Mouse (Mus musculus) hindbrain, embryonic 13.5 days (tissue): ENCODE data around the gene Suz12. TPM values are rescaled to one million over a fixed set of nuclear protein-coding genes. Genes with fewer than 3 reads are reported as not detected.
"Not testable (repeated sequence)": the region's sequence is repeated elsewhere in the genome, so short reads cannot be mapped to it uniquely, and the experiment has no call there.

ENCODE experiments used
- ATAC-seq: fragments of 200-750 bp; cut with Nextera tagmentation; 2 replicates; pipeline ENCODE4 v1.8.0; 2017; ENCODE audit warnings: moderate TSS enrichment; ENCODE audit not compliant: low FRiP score
- H3K27ac ChIP-seq: fragments of 300-500 bp; sonication (generic); 2 replicates; pipeline ENCODE4 v1.5.1; 2015; ENCODE audit warnings: inconsistent platforms, mild to moderate bottlenecking, moderate library complexity
- H3K27me3 ChIP-seq: fragments of 300-500 bp; sonication (generic); 2 replicates; pipeline ENCODE4 v1.6.1; 2015; ENCODE audit warnings: mild to moderate bottlenecking, inconsistent platforms
- H3K36me3 ChIP-seq: fragments of 300-500 bp; sonication (generic); 2 replicates; pipeline ENCODE4 v1.6.1; 2015; ENCODE audit warnings: mild to moderate bottlenecking, inconsistent platforms
- H3K4me1 ChIP-seq: fragments of 300-500 bp; sonication (generic); replicated peaks from 2 replicates; pipeline ENCODE4 v1.6.1; 2015; ENCODE audit warnings: inconsistent platforms
- H3K4me2 ChIP-seq: fragments of 300-500 bp; sonication (generic); 2 replicates; pipeline ENCODE4 v1.6.1; 2015; ENCODE audit warnings: inconsistent platforms, mild to moderate bottlenecking, moderate library complexity
- H3K4me3 ChIP-seq: fragments of 300-500 bp; sonication (generic); 2 replicates; pipeline ENCODE4 v1.5.1; 2015; ENCODE audit warnings: mild to moderate bottlenecking, inconsistent platforms
- H3K9ac ChIP-seq: fragments of 300-500 bp; sonication (generic); 2 replicates; pipeline ENCODE4 v1.6.1; 2015; ENCODE audit warnings: mild to moderate bottlenecking, inconsistent platforms
- H3K9me3 ChIP-seq: fragments of 300-500 bp; sonication (generic); 2 replicates; pipeline ENCODE4 v1.6.1; 2016; ENCODE audit warnings: inconsistent platforms
- WGBS: fragments of 180-500 bp; shearing (Covaris S2); methylation state at CpG from one replicate; pipeline ENCODE4 v1.1.7; 2015; 5-methylcytosine and 5-hydroxymethylcytosine counted together
- polyA plus RNA-seq: library from polyadenylated mRNA; unstranded; fragments of >200 nt; fragmentation: Nextera tagmentation; extraction: Ambion mirVana; gene quantifications from 2 replicates; pipeline ENCODE4 v1.2.1, GENCODE M21; 2015

The Suz12 gene
- polyA plus RNA-seq, 1 experiment from 2014 or later, result 16.9 TPM

GRCm38 (mm10) chr11:79994271-79994988 is 1.5 kb downstream of the Suz12 start:
- Histone ChIP-seq H3K27me3 (no peaks in the 10 kb centered on the region), H3K4me3 (peak overlapping the region; percentile 98), H3K27ac (no peak overlapping the region), H3K9ac (peak overlapping the region; percentile 94), H3K36me3 (peaks cover 14% of the 10 kb centered on the region), H3K4me2 (peak overlapping the region; percentile 76), H3K4me1 (peaks cover 11% of the 10 kb centered on the region), H3K9me3 (no peaks in the 10 kb centered on the region)
- 5% methylated on average over 7 of the region's 7 CpGs for WGBS
- no peak for ATAC-seq

GRCm38 (mm10) chr11:80016533-80016932 is 23.6 kb downstream of the Suz12 start:
- 95% methylated on average over 4 of the region's 5 CpGs for WGBS
- not testable (repeated sequence) for H3K9me3 ChIP-seq, H3K4me2 ChIP-seq, H3K27me3 ChIP-seq, ATAC-seq, H3K4me3 ChIP-seq, H3K9ac ChIP-seq, H3K27ac ChIP-seq, H3K4me1 ChIP-seq
- peaks cover 67% of the 10 kb centered on the region for H3K36me3 ChIP-seq

GRCm38 (mm10) chr11:80019792-80020191 is 26.9 kb downstream of the Suz12 start:
- H3K9ac ChIP-seq, result no peak overlapping the region
- peaks cover 69% of the 10 kb centered on the region for H3K36me3 ChIP-seq
- no peak overlapping the region for H3K4me2 ChIP-seq
- H3K4me1 ChIP-seq, result no peaks in the 10 kb centered on the region
- H3K27me3 ChIP-seq, result no peaks in the 10 kb centered on the region
- H3K9me3 ChIP-seq, result no peaks in the 10 kb centered on the region
- no peak for ATAC-seq
- H3K4me3 ChIP-seq, result no peak overlapping the region
- H3K27ac ChIP-seq, result no peak overlapping the region
- WGBS, result 97% methylated on average over 1 of the region's 1 CpGs

GRCm38 (mm10) chr11:80021306-80021705 is 28.4 kb downstream of the Suz12 start:
- WGBS, result 89% methylated on average over 4 of the region's 4 CpGs

GRCm38 (mm10) chr11:80037495-80037894 is 44.6 kb downstream of the Suz12 start:
- no peak overlapping the region for H3K4me3 ChIP-seq
- no peak overlapping the region for H3K9ac ChIP-seq
- no peaks in the 10 kb centered on the region for H3K27me3 ChIP-seq
- no peak for ATAC-seq
- H3K36me3 ChIP-seq, result peaks cover 28% of the 10 kb centered on the region
- WGBS, result 79% methylated on average over 8 of the region's 8 CpGs
- no peak overlapping the region for H3K4me2 ChIP-seq
- H3K4me1 ChIP-seq, result no peaks in the 10 kb centered on the region
- no peaks in the 10 kb centered on the region for H3K9me3 ChIP-seq
- no peak overlapping the region for H3K27ac ChIP-seq

More at GRCm38 (mm10) chr11:80021306-80021705, 28.4 kb downstream of the Suz12 start:
- Histone ChIP-seq H3K27ac (no peak overlapping the region), H3K27me3 (no peaks in the 10 kb centered on the region), H3K9me3 (no peaks in the 10 kb centered on the region), H3K9ac (no peak overlapping the region), H3K4me2 (no peak overlapping the region), H3K4me3 (no peak overlapping the region), H3K4me1 (no peaks in the 10 kb centered on the region), H3K36me3 (peaks cover 72% of the 10 kb centered on the region)
- ATAC-seq, result no peak

GRCm38 (mm10) chr11:80042615-80043418 is 49.9 kb downstream of the Suz12 start:
- Histone ChIP-seq H3K4me1 (no peaks in the 10 kb centered on the region), H3K36me3 (peaks cover 5% of the 10 kb centered on the region), H3K27ac (no peak overlapping the region), H3K27me3 (no peaks in the 10 kb centered on the region), H3K4me3 (no peak overlapping the region), H3K9ac (no peak overlapping the region), H3K4me2 (no peak overlapping the region), H3K9me3 (no peaks in the 10 kb centered on the region)
- 52% methylated on average over 10 of the region's 10 CpGs for WGBS
- ATAC-seq, result no peak

- no peak overlapping the region for H3K27ac ChIP-seq
- no peak overlapping the region for H3K4me2 ChIP-seq
- no peaks in the 10 kb centered on the region for H3K27me3 ChIP-seq
- WGBS, result 88% methylated on average over 8 of the region's 8 CpGs
- H3K9me3 ChIP-seq, result no peaks in the 10 kb centered on the region
- no peak overlapping the region for H3K4me3 ChIP-seq
- ATAC-seq, result no peak
- H3K4me1 ChIP-seq, result no peaks in the 10 kb centered on the region
- peaks cover 5% of the 10 kb centered on the region for H3K36me3 ChIP-seq
- no peak overlapping the region for H3K9ac ChIP-seq
Observed at GRCm38 (mm10) chr11:80043419-80043817, 50.5 kb downstream of the Suz12 start.

- Histone ChIP-seq H3K4me1 (peaks cover 7% of the 10 kb centered on the region; the same call in 1 of the 2 replicates), H3K4me3 (no peak overlapping the region), H3K4me2 (no peak overlapping the region), H3K27me3 (no peaks in the 10 kb centered on the region), H3K9ac (no peak overlapping the region), H3K36me3 (peaks cover 5% of the 10 kb centered on the region), H3K27ac (no peak overlapping the region), H3K9me3 (no peaks in the 10 kb centered on the region)
- no peak for ATAC-seq
- 87% methylated on average over 7 of the region's 7 CpGs for WGBS
Observed at GRCm38 (mm10) chr11:80046856-80047255, 54.0 kb downstream of the Suz12 start.

GRCm38 (mm10) chr11:80050088-80050487 is 57.2 kb downstream of the Suz12 start:
- peaks cover 11% of the 10 kb centered on the region for H3K36me3 ChIP-seq
- H3K27me3 ChIP-seq, result no peaks in the 10 kb centered on the region
- no peak overlapping the region for H3K4me2 ChIP-seq
- WGBS, result 70% methylated on average over 2 of the region's 2 CpGs
- no peak overlapping the region for H3K27ac ChIP-seq
- peaks cover 7% of the 10 kb centered on the region; the same call in 1 of the 2 replicates for H3K4me1 ChIP-seq
- H3K9me3 ChIP-seq, result no peaks in the 10 kb centered on the region
- ATAC-seq, result no peak
- H3K4me3 ChIP-seq, result no peak overlapping the region
- no peak overlapping the region for H3K9ac ChIP-seq

- H3K9me3 ChIP-seq, result no peaks in the 10 kb centered on the region
- no peaks in the 10 kb centered on the region for H3K27me3 ChIP-seq
- H3K4me2 ChIP-seq, result no peak overlapping the region
- WGBS, result 84% methylated on average over 7 of the region's 7 CpGs
- no peak for ATAC-seq
- no peak overlapping the region for H3K4me3 ChIP-seq
- no peak overlapping the region for H3K9ac ChIP-seq
- no peak overlapping the region for H3K27ac ChIP-seq
- H3K4me1 ChIP-seq, result peaks cover 7% of the 10 kb centered on the region; the same call in 1 of the 2 replicates
- peaks cover 23% of the 10 kb centered on the region for H3K36me3 ChIP-seq
Observed at GRCm38 (mm10) chr11:80052456-80052855, 59.5 kb downstream of the Suz12 start.

- ATAC-seq, result no peak
- Histone ChIP-seq H3K4me1 (peaks cover 7% of the 10 kb centered on the region; the same call in 1 of the 2 replicates), H3K9ac (no peak overlapping the region), H3K27ac (no peak overlapping the region), H3K36me3 (peaks cover 27% of the 10 kb centered on the region), H3K4me2 (no peak overlapping the region), H3K27me3 (no peaks in the 10 kb centered on the region), H3K9me3 (no peaks in the 10 kb centered on the region), H3K4me3 (no peak overlapping the region)
- 95% methylated on average over 5 of the region's 5 CpGs for WGBS
Observed at GRCm38 (mm10) chr11:80053171-80053570, 60.3 kb downstream of the Suz12 start.

GRCm38 (mm10) chr11:80054659-80055058 is 61.8 kb downstream of the Suz12 start:
- Histone ChIP-seq H3K4me2 (no peak overlapping the region), H3K36me3 (peaks cover 31% of the 10 kb centered on the region), H3K9ac (no peak overlapping the region), H3K9me3 (no peaks in the 10 kb centered on the region), H3K27me3 (no peaks in the 10 kb centered on the region), H3K4me3 (no peak overlapping the region), H3K4me1 (peaks cover 7% of the 10 kb centered on the region; the same call in 1 of the 2 replicates), H3K27ac (no peak overlapping the region)
- ATAC-seq, result no peak
- WGBS, result 71% methylated on average over 4 of the region's 4 CpGs
